Mouse (Mus musculus) frontal cortex, adult (tissue): ENCODE measurements around the gene Olfr747.
"Not testable (repeated sequence)": the region's sequence is repeated elsewhere in the genome, so short reads cannot be mapped to it uniquely, and the experiment has no call there.

Experiments used
- ATAC-seq: cut with Nextera tagmentation; 2 replicates; pipeline ENCODE4 v1.9.2; 2017; ENCODE audit warnings: mild to moderate bottlenecking, moderate library complexity, mixed read lengths; ENCODE audit not compliant: low TSS enrichment

Gene Olfr747

GRCm38 (mm10) chr14:50693106-50693505 lies at the start of gene Olfr747:
Gene Olfr747, minus strand, starts transcription at chr14:50693206.
- no peak for ATAC-seq

- ATAC-seq, result no peak
Measured at GRCm38 (mm10) chr14:50741584-50741983, 48.6 kb upstream of the Olfr747 start.

- ATAC-seq, result no peak
Measured at GRCm38 (mm10) chr14:50740334-50740733, 47.3 kb upstream of the Olfr747 start.

- ATAC-seq, result not testable (repeated sequence)
Measured at GRCm38 (mm10) chr14:50722371-50722770, 29.4 kb upstream of the Olfr747 start.

- not testable (repeated sequence) for ATAC-seq
Measured at GRCm38 (mm10) chr14:50719875-50720274, 26.9 kb upstream of the Olfr747 start.

GRCm38 (mm10) chr14:50707073-50707472 lies 14.1 kb upstream of the Olfr747 start, which contains the start of gene Olfr748:
Gene Olfr748, plus strand, starts transcription at chr14:50707373.
- ATAC-seq, result no peak

- no peak for ATAC-seq
Measured at GRCm38 (mm10) chr14:50646783-50647182, 46.2 kb downstream of the Olfr747 start, which contains the start of gene Olfr746. Gene Olfr746, plus strand, starts transcription at chr14:50647083.

GRCm38 (mm10) chr14:50639088-50639487 lies 53.9 kb downstream of the Olfr747 start, which contains the start of gene Olfr745:
Gene Olfr745, plus strand, starts transcription at chr14:50639388.
- no peak for ATAC-seq
